Mouse (Mus musculus): Measurements from ENCODE around the gene Ceacam18.

DNA sequence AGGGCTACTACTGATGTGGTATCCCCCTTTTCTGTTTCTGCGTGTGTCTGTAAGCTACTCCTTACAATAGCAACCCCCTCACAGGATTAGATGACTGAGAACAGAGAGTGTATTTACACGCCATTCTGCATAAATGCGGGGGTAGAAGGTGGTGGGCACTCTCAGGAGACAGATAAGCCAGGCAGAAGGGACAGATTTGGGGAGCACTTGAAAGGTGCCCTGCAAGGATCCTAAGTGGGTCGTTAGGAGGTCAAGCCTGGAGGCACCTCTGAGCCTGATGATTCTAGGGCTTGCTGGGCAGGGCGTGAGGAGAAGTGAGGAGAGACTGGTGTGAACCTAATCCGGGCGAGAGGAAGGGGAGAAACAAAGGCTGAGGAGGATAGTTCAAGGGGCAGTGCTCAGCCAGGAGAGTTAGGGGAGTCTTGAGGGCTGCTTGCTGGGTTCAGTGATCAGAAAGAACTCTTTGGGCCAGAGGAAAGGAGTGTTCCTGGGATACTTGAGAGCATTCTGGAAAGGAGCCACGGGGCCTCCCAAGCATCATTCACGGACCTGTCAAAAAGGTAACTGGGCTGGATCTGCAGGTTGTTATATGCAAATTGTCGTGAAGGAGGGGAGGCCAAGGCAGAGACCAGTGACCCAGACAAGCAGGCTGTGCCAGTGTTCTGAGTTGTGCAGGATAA lies 38.2 kb downstream of the Ceacam18 start:
- TF ChIP-seq CTCF (IDR thresholded peaks at IDR 0.05; ENCODE audit: borderline replicate concordance, insufficient read depth, low read length) (no peak), POLR2A (IDR thresholded peaks at IDR 0.05; ENCODE audit: low read depth, low read length) (no peak)

Measured in embryonic fibroblast, embryonic 13.5 days (primary cell).